Mouse (Mus musculus) c-Kit-negative CD71-positive TER-119-positive erythroid progenitor cells, embryonic 14.5 days (primary cell): Measurements from ENCODE around the gene Atpaf1.
A peak's percentile ranks its signal among the peaks of the same experiment; 100 is the strongest.

ENCODE experiments used
- DNase-seq: peaks from one replicate; pipeline ENCODE4 v3.0.0-alpha.2; 2013; ENCODE audit warnings: low read depth, low spot score

Atpaf1 gene

DNA sequence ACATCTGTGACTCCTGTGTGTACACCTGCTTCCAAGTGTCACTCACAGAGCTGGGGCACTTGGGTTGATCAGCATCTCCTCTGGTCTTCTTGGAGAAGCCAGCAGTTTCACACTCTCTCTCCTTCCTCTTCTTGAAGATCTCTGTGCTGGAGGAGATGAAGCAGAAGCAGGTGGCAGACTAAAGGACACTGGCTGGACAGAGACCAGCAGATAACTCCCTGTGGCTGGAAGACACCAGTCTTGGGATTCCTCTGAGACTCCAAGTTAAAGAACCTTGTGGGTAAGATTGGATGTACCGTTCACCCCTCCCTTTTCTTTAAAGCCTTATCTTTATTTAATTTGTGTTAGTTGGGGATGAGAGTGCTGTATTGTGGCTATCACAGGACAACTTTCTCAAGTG lies 63.5 kb downstream of the Atpaf1 start:
- no peak for DNase-seq

DNA sequence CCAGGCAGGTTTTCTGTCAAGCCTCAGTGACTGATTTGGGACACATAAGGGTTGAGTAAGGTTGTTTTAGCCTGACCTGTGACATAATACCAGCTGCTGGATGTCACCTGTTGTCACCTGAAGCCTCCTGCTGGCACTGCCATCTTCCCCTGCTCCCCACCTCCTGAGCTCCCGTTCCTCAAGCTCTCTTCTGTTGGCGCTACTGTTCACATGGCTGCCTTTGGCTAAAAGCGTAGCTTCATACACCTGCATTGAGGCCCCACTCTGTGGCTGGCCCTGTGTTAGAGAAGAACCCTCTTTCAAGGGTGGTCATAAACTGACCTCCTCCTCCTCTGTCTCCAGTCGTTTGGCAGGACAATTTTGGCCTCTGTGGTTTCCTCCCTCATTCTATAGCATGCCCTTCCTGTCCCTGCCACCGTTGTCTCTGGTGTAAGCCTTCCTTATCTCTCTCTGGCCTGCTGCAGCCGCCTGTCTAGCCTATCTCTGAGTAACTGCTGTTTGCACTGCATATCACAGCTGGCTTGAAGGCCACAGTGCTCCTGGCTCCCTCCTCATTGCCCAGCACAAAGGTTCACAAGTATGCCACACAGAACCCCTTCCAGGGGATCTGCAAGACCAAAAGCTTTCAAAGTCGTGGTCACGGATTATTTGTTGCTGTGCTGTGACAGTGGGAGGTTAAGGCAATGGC lies 64.5 kb downstream of the Atpaf1 start:
- DNase-seq, result peak; percentile 82

DNA sequence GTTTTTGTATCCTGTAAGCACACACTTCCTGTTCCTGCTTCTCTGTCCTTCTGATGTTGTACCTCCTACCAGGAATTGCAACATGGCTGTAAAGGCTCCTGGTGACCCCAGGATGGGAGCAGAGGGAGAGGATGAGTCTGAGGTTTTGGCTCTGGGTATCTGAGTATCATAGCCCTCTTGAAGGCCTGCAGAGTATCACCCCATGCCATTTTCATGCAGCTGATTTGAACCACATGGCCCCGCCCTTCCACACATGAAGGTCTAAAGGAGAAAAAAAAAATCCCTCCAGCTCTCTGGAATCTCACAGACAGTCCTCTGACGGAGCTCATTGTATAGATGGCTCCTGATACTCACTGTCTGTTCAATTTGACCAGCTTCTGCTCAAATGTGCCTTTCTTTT lies 65.5 kb downstream of the Atpaf1 start:
- DNase-seq, result no peak

DNA sequence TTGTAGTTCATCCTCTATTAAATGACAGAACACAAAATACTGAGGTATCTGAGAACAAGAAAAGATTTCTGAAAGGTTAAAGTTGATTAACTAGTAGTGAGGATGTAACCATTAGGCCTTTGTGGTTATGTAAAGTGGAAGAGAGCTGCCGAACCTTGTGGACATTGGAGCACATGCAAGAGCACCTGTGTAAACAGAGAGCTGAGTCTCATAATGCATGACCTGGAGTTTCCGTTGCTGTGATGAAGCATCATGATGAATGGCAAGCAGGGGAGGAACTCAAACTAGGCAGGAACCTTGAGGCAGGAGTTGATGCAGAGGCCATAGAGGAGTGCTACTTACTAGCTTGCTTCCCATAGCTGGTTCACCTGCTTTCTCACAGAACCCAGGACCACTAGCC lies 66.0 kb downstream of the Atpaf1 start:
- DNase-seq, result no peak

DNA sequence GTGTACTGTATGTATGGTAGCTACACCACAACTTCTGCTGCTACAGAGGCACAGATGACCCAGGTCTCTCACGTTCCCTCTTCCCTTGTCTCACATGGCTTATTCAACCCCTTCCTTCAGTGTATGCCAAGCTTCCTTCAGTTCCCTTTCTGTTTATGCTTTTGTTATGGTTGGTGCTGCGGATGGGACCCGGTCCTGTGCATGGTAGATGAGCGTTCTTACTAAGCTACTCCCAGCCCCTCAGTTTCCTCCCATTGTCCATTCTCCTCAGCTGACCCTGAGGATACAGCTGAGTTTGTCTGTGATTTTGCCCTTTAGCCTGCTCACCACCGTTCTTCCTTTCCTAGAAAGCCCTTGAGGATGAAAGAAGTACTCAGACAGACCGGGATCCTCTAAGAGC lies 67.0 kb downstream of the Atpaf1 start:
- no peak for DNase-seq

DNA sequence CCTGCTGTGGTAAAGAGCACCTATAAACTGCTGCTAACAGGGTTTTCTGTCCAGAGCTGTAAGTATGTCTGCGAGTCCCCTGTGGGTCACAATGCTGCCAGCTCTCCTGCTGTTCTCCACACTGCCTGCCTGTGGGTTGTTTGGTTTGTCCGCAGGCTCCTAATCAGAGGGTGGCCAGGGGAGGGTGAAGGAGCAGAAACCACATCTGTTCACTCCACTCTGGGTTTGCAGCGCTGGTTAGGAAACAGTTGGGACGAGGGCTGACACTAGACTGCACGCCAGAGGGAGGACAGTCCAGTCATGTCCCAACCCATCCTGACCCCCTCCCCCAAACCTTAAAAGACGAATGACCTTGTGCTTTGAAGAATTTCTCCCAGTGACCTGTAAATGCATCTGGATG lies 70.5 kb downstream of the Atpaf1 start:
- no peak for DNase-seq

DNA sequence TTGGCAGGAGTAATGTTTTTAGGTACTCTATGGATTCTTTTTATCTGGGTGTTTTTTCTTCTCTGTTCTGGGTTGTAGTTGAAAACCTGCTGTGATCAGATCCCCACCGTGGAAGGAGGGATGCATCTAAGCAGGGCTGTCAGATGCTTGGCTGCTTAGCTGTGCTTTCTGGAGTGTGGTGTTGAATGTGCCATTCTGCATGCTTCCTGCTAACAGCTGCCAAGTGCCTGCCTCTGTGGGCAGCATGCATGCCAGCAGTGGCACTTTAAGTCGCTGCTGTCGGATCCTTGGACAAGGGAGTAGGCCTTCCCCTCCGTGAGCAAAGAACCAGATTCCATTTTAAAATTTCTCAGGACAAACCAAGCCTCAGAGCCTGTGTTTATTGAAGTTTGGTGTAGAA lies 71.0 kb downstream of the Atpaf1 start:
- DNase-seq, result no peak

DNA sequence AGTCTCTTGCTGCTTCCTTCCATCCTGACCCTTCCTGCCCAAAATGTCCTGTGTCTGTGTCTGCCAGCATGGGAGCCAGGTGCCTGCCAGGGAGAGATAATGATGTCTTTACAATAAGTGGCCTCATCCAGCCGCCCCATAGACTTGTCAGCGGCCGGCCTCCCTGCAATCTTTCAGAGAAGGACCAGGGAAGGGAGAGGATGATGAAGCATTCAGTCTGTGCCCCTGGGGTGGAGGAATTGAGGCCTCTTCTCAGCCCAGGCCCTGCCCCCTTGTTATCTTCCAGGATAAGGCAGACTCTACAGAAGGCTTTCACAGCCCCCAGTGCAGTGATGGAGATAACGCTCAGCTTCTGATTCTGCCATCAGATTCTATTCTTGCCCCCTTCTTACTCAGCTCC lies 71.7 kb downstream of the Atpaf1 start:
- peak; percentile 72 for DNase-seq

DNA sequence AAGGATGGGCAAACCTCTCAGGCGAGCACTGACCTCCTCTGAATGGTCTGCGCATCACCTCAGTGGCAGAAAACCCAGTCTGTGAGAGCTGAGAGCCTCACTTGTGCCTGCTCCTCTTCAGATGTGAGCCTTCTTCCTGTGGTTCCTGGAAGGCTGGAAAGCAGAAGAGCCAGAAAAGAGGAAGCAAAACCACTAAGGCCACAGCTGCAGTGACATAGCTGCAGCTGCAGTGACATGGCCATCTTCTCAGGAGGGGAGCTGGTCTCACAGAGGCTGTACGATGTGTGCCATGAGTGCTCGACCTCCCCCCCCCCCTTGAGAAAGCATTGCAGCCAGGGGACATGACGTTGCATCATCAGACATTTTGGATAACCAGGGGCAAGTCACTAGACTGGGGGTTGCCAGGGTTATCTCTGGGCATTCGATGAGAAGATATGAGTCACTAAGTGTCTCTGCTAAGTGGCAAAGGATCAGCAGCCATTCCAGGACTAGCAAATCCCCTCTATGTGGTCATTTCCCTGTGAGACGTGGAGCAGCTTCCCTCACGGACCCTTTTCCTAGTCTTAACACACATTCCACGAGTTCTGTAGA lies 72.8 kb downstream of the Atpaf1 start:
- no peak for DNase-seq

DNA sequence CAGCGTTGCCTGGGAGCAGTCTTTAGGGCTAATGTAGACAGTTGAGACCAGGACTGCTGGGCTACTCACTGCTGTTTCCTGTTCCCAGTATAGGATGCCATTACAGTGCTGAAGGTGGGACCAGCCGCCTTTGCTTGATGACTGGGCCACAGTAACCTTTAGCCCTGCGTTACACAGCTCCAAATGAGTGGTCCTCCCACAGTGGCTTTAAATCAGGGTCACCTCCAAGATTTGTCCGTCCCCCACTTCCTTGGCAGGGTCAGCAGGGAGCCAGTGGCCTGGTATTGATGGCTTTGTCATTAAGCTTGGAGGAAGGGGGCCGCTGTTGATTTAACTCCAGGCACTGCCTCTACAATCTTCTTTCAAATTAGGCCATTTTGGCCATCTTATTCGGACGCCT lies 78.7 kb downstream of the Atpaf1 start:
- DNase-seq, result no peak

DNA sequence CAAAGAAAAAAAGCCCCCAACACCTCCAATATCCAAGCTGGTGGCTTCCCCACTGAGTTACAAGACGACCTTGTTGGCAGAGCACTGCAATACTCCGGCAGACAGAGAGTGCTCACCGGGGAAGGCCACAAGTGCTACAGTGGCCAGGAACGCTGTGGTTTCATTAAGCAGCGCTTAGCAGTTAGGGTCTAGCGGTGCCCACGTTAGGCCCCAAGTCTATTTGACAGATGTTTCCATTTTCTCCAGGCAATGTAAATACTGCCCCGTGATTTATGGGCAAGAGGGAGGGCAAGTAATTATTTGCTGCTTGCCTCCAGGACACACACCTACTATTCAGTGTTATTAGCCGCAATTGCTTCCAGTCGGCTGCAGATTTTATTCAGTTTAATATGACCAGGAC lies 79.3 kb downstream of the Atpaf1 start:
- no peak for DNase-seq
